Mouse (Mus musculus): Measurements from ENCODE around the gene Olfr695. TPM values are rescaled to one million over a fixed set of nuclear protein-coding genes. Genes with fewer than 3 reads are reported as not detected.
"Not testable (repeated sequence)": the region's sequence is repeated elsewhere in the genome, so short reads cannot be mapped to it uniquely, and the experiment has no call there.

Gene Olfr695
- polyA plus RNA-seq (2015; fragmentation: Nextera tagmentation; extraction: Ambion mirVana) = not detected in 2 replicates

- H3K27ac ChIP-seq (replicated peaks) = no peak within 1 kb of the TSS
- no peaks in the 10 kb centered on the region for H3K9me3 ChIP-seq (ENCODE audit: control insufficient read depth, low read length)
- H3K4me3 ChIP-seq (ENCODE audit: low read depth, low read length) = no peak within 1 kb of the TSS
- H3K4me2 ChIP-seq (replicated peaks; ENCODE audit: low read depth) = no peak within 1 kb of the TSS
- ATAC-seq (ENCODE audit: low FRiP score, low TSS enrichment) (no peak), DNase-seq (ENCODE audit: low spot score) (no peak)
- no peaks in the 10 kb centered on the region for H3K36me3 ChIP-seq (ENCODE audit: control insufficient read depth, insufficient read depth, low read length)
- TF ChIP-seq CTCF (IDR thresholded peaks at IDR 0.05; ENCODE audit: low read depth) (no peak), EP300 (optimal IDR thresholded peaks at IDR 0.05) (no peak)
- H3K27me3 ChIP-seq (ENCODE audit: control insufficient read depth, insufficient read depth, low read length) = no peaks in the 10 kb centered on the region
- H3K9ac ChIP-seq (ENCODE audit: low read length) = no peak within 1 kb of the TSS
- no peaks in the 10 kb centered on the region for H3K4me1 ChIP-seq (replicated peaks; ENCODE audit: control insufficient read depth, insufficient read depth)
Observed at GRCm38 (mm10) chr7:106716296-106716695, at the start of gene Olfr695. Gene Olfr695, minus strand, starts transcription at chr7:106716396.

- not testable (repeated sequence) for H3K27me3 ChIP-seq (ENCODE audit: control insufficient read depth, insufficient read depth, low read length); ATAC-seq (ENCODE audit: low FRiP score, low TSS enrichment); H3K9ac ChIP-seq (ENCODE audit: low read length); DNase-seq (ENCODE audit: low spot score); H3K27ac ChIP-seq (replicated peaks); H3K4me1 ChIP-seq (replicated peaks; ENCODE audit: control insufficient read depth, insufficient read depth); H3K36me3 ChIP-seq (ENCODE audit: control insufficient read depth, insufficient read depth, low read length); H3K4me3 ChIP-seq (ENCODE audit: low read depth, low read length); H3K4me2 ChIP-seq (replicated peaks; ENCODE audit: low read depth); H3K9me3 ChIP-seq (ENCODE audit: control insufficient read depth, low read length)
- 80% methylated on average over 2 of the region's 2 CpGs for WGBS
Observed at GRCm38 (mm10) chr7:106761008-106761407, 44.8 kb upstream of the Olfr695 start.

- DNase-seq (ENCODE audit: low spot score) = no peak
- TF ChIP-seq CTCF (IDR thresholded peaks at IDR 0.05; ENCODE audit: low read depth) (no peak), EP300 (optimal IDR thresholded peaks at IDR 0.05) (no peak)
- Histone ChIP-seq H3K4me1 (replicated peaks; ENCODE audit: control insufficient read depth, insufficient read depth) (no peaks in the 10 kb centered on the region), H3K9ac (ENCODE audit: low read length) (no peak overlapping the region), H3K4me3 (ENCODE audit: low read depth, low read length) (no peak overlapping the region), H3K36me3 (ENCODE audit: control insufficient read depth, insufficient read depth, low read length) (no peaks in the 10 kb centered on the region), H3K27ac (replicated peaks) (no peak overlapping the region), H3K9me3 (ENCODE audit: control insufficient read depth, low read length) (no peaks in the 10 kb centered on the region), H3K4me2 (replicated peaks; ENCODE audit: low read depth) (no peak overlapping the region), H3K27me3 (ENCODE audit: control insufficient read depth, insufficient read depth, low read length) (no peaks in the 10 kb centered on the region)
- 90% methylated on average over 2 of the region's 2 CpGs for WGBS
- no peak for ATAC-seq (ENCODE audit: low FRiP score, low TSS enrichment)
Observed at GRCm38 (mm10) chr7:106758800-106759199, 42.6 kb upstream of the Olfr695 start.

GRCm38 (mm10) chr7:106755297-106755696, 39.1 kb upstream of the Olfr695 start, which contains the start of gene Olfr698:
Gene Olfr698, minus strand, starts transcription at chr7:106755397.
- H3K27ac ChIP-seq (replicated peaks) = no peak within 1 kb of the TSS
- no peaks in the 10 kb centered on the region for H3K36me3 ChIP-seq (ENCODE audit: control insufficient read depth, insufficient read depth, low read length)
- H3K4me2 ChIP-seq (replicated peaks; ENCODE audit: low read depth) = no peak within 1 kb of the TSS
- no peaks in the 10 kb centered on the region for H3K4me1 ChIP-seq (replicated peaks; ENCODE audit: control insufficient read depth, insufficient read depth)
- DNase-seq (ENCODE audit: low spot score) (no peak), ATAC-seq (ENCODE audit: low FRiP score, low TSS enrichment) (no peak)
- H3K9me3 ChIP-seq (ENCODE audit: control insufficient read depth, low read length) = no peaks in the 10 kb centered on the region
- H3K27me3 ChIP-seq (ENCODE audit: control insufficient read depth, insufficient read depth, low read length) = no peaks in the 10 kb centered on the region
- TF ChIP-seq EP300 (optimal IDR thresholded peaks at IDR 0.05) = no peak
- no peak for TF ChIP-seq CTCF (IDR thresholded peaks at IDR 0.05; ENCODE audit: low read depth)
- no peak within 1 kb of the TSS for H3K4me3 ChIP-seq (ENCODE audit: low read depth, low read length)
- H3K9ac ChIP-seq (ENCODE audit: low read length) = no peak within 1 kb of the TSS

- no peaks in the 10 kb centered on the region for H3K36me3 ChIP-seq (ENCODE audit: control insufficient read depth, insufficient read depth, low read length)
- no peak overlapping the region for H3K9ac ChIP-seq (ENCODE audit: low read length)
- ATAC-seq (ENCODE audit: low FRiP score, low TSS enrichment) = no peak
- DNase-seq (ENCODE audit: low spot score) = no peak
- 84% methylated on average over 5 of the region's 5 CpGs for WGBS
- H3K4me3 ChIP-seq (ENCODE audit: low read depth, low read length) = no peak overlapping the region
- no peaks in the 10 kb centered on the region for H3K27me3 ChIP-seq (ENCODE audit: control insufficient read depth, insufficient read depth, low read length)
- no peaks in the 10 kb centered on the region for H3K9me3 ChIP-seq (ENCODE audit: control insufficient read depth, low read length)
- TF ChIP-seq EP300 (optimal IDR thresholded peaks at IDR 0.05) = no peak
- TF ChIP-seq CTCF (IDR thresholded peaks at IDR 0.05; ENCODE audit: low read depth) = no peak
- H3K27ac ChIP-seq (replicated peaks) = no peak overlapping the region
- no peaks in the 10 kb centered on the region for H3K4me1 ChIP-seq (replicated peaks; ENCODE audit: control insufficient read depth, insufficient read depth)
- H3K4me2 ChIP-seq (replicated peaks; ENCODE audit: low read depth) = no peak overlapping the region
Observed at GRCm38 (mm10) chr7:106745811-106746210, 29.6 kb upstream of the Olfr695 start.

- Histone ChIP-seq H3K27me3 (ENCODE audit: control insufficient read depth, insufficient read depth, low read length) (no peaks in the 10 kb centered on the region), H3K9me3 (ENCODE audit: control insufficient read depth, low read length) (no peaks in the 10 kb centered on the region), H3K36me3 (ENCODE audit: control insufficient read depth, insufficient read depth, low read length) (no peaks in the 10 kb centered on the region), H3K4me3 (ENCODE audit: low read depth, low read length) (no peak within 1 kb of the TSS), H3K9ac (ENCODE audit: low read length) (no peak within 1 kb of the TSS), H3K4me2 (replicated peaks; ENCODE audit: low read depth) (no peak within 1 kb of the TSS), H3K27ac (replicated peaks) (no peak within 1 kb of the TSS), H3K4me1 (replicated peaks; ENCODE audit: control insufficient read depth, insufficient read depth) (no peaks in the 10 kb centered on the region)
- TF ChIP-seq EP300 (optimal IDR thresholded peaks at IDR 0.05) = no peak
- no peak for TF ChIP-seq CTCF (IDR thresholded peaks at IDR 0.05; ENCODE audit: low read depth)
- no peak for ATAC-seq (ENCODE audit: low FRiP score, low TSS enrichment)
- no peak for DNase-seq (ENCODE audit: low spot score)
- 70% methylated on average over 1 of the region's 1 CpGs for WGBS
Observed at GRCm38 (mm10) chr7:106742343-106742742, 26.1 kb upstream of the Olfr695 start, which contains the start of gene Olfr697. Gene Olfr697, minus strand, starts transcription at chr7:106742443.

Data from stomach, postnatal 0 days (tissue).